Mouse (Mus musculus) c-Kit-negative CD71-positive TER-119-positive erythroid progenitor cells, embryonic 14.5 days (primary cell): ENCODE measurements at regions not wholly inside any gene's neighbourhood (a gene's known extent, or its start where the extent isn't known, plus 50 kb on each side); places are given as distances from the start of the nearest gene placed in this dataset.

Experiments
- DNase-seq: peaks from one replicate; pipeline ENCODE4 v3.0.0-alpha.2; 2013; ENCODE audit warnings: low read depth, low spot score

- DNase-seq = no peak
Measured at GRCm38 (mm10) chr9:112951567-112951966, 715.8 kb upstream of the Arpp21 start.

GRCm38 (mm10) chr9:112950056-112950455 lies 714.3 kb upstream of the Arpp21 start:
- no peak for DNase-seq

- DNase-seq = no peak
Measured at GRCm38 (mm10) chr9:112938781-112939180, 703.0 kb upstream of the Arpp21 start.

GRCm38 (mm10) chr9:112909311-112910101 lies 673.8 kb upstream of the Arpp21 start:
- DNase-seq = no peak

GRCm38 (mm10) chr9:112905955-112906354 lies 670.2 kb upstream of the Arpp21 start:
- no peak for DNase-seq

GRCm38 (mm10) chr9:112864921-112865320 lies 629.2 kb upstream of the Arpp21 start:
- no peak for DNase-seq

GRCm38 (mm10) chr9:112861136-112861535 lies 625.4 kb upstream of the Arpp21 start:
- no peak for DNase-seq

GRCm38 (mm10) chr9:112860307-112860893 lies 624.7 kb upstream of the Arpp21 start:
- no peak for DNase-seq

- no peak for DNase-seq
Measured at GRCm38 (mm10) chr9:112841473-112841872, 605.7 kb upstream of the Arpp21 start.

GRCm38 (mm10) chr9:112839071-112839793 lies 603.5 kb upstream of the Arpp21 start:
- no peak for DNase-seq

GRCm38 (mm10) chr9:112837563-112837962 lies 601.8 kb upstream of the Arpp21 start:
- DNase-seq = no peak

- no peak for DNase-seq
Measured at GRCm38 (mm10) chr9:112834441-112835245, 598.9 kb upstream of the Arpp21 start.

GRCm38 (mm10) chr9:112831102-112831501 lies 595.4 kb upstream of the Arpp21 start:
- no peak for DNase-seq

GRCm38 (mm10) chr9:112828602-112829001 lies 592.9 kb upstream of the Arpp21 start:
- no peak for DNase-seq

GRCm38 (mm10) chr9:112826592-112826991 lies 590.9 kb upstream of the Arpp21 start:
- DNase-seq = no peak

GRCm38 (mm10) chr9:112821940-112822339 lies 586.2 kb upstream of the Arpp21 start:
- no peak for DNase-seq

- DNase-seq = no peak
Measured at GRCm38 (mm10) chr9:112811946-112812345, 576.2 kb upstream of the Arpp21 start.

- DNase-seq = no peak
Measured at GRCm38 (mm10) chr9:112799583-112800220, 564.0 kb upstream of the Arpp21 start.

GRCm38 (mm10) chr9:112793537-112793936 lies 557.8 kb upstream of the Arpp21 start:
- DNase-seq = peak; percentile 0

- no peak for DNase-seq
Measured at GRCm38 (mm10) chr9:112771981-112772380, 536.2 kb upstream of the Arpp21 start.

GRCm38 (mm10) chr9:112744616-112745015 lies 508.9 kb upstream of the Arpp21 start:
- DNase-seq = no peak
